Mouse (Mus musculus): ENCODE measurements at regions not wholly inside any gene's neighbourhood (a gene's known extent, or its start where the extent isn't known, plus 50 kb on each side); places are given as distances from the start of the nearest gene placed in this dataset.

- DNase-seq = no peak
These were observed 164.7 kb downstream of the Grb14 start for GRCm38 (mm10) chr2:64860113-64860512.

DNA sequence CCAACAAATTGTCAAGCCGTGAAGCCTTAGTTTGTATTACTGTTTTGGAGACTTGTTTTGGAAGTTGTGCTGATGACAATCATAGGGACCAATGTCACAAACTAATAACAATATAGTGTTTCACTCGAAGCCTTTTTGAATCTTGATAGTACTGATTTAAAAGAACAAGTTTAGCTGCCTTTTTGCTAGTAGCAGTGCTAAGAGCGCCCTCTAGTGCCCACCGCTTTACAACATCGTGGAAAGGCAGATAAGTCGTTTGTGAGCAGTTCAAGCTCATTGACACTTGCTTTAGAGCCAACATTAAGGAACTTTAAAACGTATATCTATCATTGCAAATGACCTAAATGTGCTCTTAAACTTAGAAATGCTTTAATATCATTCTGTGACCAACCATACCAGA lies 170.9 kb downstream of the Grb14 start:
- DNase-seq = peak; percentile 43

- no peak for DNase-seq
These were observed 171.9 kb downstream of the Grb14 start for GRCm38 (mm10) chr2:64852913-64853312.

GRCm38 (mm10) chr2:64851096-64851495 lies 173.7 kb downstream of the Grb14 start:
- no peak for DNase-seq

DNA sequence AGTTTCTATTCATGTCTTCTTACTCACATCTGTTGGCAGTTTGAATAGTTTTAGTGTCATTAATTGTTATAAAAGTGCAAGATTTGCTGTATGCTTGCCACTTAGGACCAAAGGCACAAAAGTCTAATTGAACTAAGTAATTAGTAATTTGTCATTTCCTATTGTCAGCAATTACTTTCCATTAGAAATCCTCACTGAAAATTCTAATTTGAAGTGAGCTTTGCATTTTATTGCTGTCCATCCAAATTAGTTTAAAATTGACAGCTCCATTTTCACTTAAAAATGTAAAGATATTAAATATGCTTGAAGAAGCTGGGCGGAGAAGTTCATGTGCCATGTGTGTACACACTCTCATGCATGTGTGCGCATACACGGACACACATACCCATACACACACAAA lies 174.1 kb downstream of the Grb14 start:
- DNase-seq = no peak

DNA sequence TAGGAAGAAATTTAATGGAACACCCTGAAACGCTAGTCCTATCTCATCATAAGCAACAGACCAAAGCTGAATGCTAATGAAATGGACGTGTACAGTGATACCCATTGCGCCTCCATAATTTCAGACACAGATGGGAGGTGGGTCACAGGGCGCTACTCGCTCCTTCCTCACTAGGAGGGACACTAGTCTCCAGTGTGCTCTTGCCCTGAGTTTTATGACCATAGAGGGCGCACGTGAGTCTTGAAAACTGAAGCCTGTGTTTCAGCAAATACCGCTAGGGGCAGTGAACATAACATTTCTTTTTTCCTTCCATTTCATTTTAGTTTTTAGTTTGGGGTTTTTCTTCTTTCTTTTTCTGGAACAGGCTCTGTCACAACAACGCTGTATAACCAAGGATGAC lies 200.3 kb downstream of the Grb14 start:
- DNase-seq = no peak

DNA sequence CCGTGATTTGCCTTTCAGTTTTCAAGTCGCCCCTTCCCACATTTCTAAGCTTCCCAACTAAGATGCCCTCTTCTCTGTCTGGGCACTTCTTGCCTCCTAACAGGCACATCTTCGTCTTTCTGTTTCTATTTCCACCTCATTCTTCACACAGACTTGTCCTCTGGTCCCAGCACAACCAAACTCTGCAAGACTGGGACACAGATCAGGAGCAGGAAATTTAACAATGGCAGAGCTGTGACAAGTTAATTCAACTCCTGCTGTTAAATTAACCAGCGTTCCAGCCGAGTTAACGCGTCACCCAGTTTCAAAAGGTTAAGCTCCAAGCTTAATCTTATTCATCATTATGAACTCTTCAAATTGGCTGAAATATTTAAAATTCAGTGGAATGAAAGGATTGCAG lies 200.9 kb downstream of the Grb14 start:
- no peak for DNase-seq

DNA sequence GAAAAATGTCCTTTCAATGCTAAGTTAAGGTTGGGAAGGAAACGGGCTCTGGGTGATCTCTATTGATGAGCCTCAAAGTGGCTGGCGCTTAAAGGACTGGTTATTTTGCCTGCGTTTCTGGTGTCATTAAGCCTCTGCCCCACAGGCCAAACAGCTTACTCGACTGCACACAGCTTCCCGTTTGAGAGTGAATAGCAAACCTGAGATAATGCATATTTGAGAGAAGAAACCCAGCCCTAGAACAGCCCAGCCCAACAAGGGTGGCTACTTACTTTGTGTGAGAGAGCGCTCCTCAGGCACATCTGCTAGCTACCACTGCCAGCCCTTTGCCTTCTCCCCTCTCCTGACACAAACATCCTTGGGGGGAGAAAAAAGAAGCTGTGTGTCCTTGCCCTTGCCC lies 201.7 kb downstream of the Grb14 start:
- DNase-seq = no peak

- no peak for DNase-seq
These were observed 206.6 kb downstream of the Grb14 start for GRCm38 (mm10) chr2:64818159-64818558.
